Mouse (Mus musculus) spleen, adult 18-20 months (tissue): ENCODE results near the gene Mab21l1.

ENCODE experiments used
- DNase-seq, 2 experiments: peaks; one replicate each; pipeline ENCODE4 v3.0.0; 2022; ENCODE audit warnings: mixed read lengths in 2 of 2

Mab21l1 gene

DNA sequence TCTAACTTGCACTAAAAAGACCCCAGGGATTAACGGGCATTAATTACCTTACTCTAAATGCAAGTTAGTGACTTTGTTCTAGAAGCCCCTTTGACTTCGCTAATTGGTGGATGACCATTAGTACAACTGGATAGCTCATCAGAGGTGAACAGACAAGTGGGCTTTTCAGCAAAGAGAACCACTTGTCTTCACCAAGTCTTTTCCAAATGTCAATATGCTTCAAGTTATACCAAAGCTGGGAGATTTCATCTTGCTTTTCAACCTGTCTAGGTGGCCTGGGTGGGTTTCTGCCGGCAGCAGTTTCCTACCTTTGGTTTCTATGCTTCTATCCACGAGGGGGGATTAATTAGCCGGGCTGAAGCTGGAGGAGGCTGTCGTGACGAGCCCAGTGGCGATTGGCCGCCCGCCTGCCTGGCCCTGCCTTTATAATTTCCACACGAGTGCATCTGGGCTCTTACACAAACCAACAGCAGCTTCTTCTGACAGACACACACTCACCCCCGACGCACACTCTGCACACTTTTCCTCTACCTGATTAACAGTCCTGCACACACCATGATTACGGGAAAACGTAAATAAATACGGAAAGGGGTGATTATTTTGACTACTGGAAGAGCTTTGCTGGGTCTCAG is at the start of gene Mab21l1:
Gene Mab21l1 (plus strand): TSS at position 455 of the 632 bp plus-strand sequence.
- DNase-seq = no peak

DNA sequence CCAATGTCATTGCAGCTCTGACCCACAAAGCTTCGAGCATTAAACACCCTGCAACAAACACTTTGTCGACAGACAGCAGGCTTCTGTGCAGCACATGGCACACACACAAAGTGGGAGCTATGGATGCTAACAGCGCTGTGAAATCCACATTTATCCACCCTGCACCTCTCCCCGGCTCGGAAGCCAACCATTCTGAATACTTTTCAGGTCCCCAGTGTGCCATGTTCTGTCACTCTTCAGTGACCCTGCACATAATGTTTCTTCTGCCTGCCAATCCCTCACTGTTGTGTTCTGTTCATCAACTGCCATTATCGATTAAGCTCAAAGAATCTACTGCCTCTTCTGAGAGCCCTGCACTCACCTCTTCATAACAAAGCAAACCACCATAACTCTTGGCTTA is 48.6 kb upstream of the Mab21l1 start:
- no peak for DNase-seq

GRCm38 (mm10) chr3:55741428-55741827 is 40.9 kb upstream of the Mab21l1 start:
- no peak for DNase-seq

DNA sequence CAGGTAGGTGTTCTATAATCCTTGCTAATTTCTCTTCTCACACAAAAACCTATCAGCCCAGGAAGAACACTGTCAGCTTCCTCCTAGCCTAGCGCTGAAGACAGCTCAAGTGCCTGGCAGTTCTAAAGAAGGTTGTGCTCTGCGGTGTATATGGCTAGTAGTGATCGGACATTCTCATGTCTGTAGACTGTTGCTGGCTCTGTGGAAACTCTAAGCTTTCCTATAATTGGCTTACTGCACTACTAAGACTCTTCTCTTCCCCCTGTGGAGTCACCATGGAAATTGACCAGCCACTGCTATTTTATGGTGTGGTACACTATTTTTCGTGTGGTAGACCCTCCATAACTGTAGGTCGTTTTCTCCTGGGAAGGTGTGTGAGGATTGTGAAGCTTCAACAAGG is 40.1 kb upstream of the Mab21l1 start:
- no peak for DNase-seq

DNA sequence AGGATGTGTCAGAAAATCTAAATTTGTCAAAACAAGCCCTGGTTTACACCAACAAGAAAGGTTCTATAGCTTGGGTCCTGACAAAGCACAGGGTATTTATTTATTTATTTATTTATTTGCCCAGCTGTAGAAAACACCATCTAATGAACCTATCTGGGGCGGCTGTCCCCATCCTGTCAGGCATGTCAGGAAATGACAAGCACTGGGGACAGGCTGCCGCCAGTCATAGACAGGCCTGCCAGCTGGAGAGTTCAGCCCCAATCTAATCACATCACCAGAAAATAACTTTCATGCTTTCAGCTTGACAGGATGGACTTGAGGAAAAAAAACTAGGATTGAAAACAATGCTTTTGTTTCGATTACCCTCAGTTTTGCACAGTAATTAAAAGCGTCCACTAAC is 39.7 kb upstream of the Mab21l1 start:
- no peak for DNase-seq

DNA sequence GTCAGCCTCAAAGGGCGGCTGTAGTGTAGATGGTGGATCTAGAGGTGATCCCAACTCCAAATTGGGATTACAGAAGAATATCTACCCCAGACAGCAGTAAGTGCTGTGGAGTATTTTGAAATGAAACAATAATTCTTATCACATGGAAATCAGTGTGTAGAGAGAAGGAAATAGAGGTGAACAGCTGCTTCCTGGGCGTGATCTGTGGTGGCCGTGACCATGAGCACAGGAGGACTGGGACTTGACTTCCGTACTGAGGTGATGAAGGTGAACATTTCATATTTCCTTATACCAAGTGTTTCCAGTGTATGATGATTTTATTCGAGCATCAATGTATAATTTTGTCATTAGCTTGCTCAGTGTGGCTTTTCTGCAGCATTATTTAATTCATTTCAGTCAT is 38.4 kb upstream of the Mab21l1 start:
- no peak for DNase-seq

DNA sequence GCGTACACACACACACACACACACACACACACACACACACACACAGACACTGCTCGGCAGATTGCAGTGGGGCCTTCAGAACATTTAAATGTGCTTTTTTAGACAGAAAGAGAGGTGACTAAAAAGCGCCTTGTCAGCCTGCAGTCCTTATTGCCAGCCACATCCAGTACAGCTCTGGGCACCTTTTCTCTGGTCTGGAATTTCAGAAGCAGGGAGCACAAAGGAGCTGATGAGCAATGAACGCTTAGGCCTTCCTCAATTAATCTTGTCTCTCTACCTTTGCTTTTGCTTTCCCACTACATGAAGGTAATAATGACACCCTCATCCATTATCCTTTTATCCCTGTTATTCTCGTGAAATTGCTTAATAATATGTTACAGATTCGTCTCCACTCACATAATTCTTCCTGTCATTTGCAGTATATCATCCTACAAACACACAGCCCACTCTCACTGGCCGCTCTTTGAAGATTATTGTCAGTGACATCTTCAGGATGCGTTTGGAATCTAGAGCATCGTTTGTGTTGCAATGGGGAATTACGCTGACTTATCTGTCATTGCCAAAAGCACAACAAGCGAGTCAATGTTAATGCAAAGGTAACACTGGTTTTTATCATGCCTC is 31.8 kb upstream of the Mab21l1 start:
- no peak for DNase-seq

DNA sequence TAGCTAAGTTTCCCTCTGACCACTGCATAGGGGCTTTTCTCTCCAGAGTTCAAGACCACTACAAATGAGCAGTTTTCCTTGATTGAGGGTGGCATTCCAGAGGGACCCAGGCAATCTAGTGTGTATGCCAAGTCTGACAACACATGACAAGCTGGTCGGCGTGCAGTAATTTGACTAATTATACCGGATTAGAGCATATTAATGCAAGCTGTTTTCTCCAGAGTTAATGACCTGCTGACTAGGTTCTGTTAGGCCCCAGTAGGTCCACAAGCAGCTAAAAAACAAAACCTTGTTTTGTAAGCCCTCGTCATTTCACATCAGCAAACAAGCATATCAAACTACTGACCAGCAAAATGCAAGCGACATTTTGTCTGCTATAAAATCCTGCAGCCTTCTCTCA is 30.9 kb upstream of the Mab21l1 start:
- no peak for DNase-seq

DNA sequence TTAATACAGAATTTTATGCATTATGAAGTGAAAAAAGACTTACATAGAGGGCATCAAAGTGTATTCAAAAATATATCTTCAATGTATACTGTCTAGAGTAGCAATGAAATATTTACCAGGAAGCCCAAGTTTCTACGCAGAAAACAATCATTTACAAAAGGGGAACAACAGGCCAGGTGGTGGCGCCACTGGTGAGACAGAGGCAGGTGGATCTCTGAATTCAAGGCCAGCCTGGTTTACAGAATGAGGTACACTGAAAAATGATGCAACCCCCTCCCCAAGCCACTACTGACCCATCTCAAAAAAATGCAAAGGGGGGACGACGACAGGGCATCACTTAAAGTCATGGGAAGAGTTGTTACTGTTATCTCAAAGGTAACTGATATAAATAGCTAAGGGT is 29.8 kb upstream of the Mab21l1 start:
- no peak for DNase-seq

DNA sequence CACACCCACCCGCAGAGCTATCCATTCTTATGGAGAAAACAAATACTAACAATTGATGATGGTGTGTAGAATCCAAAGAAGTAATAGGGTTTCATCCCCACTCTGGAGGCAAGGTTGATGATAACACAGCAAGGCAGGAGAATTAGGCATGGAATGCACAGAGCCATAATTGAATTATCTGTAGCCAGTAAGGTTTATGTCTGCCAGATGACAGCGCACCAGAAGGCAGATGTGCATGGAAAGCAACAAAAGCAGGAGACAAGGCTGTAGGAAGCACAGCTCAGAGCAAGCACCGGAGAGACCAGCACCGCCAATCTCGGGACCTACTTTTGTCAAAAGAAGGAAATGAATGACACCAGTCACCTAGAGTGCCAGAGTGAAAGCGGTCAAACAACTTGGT is 28.4 kb upstream of the Mab21l1 start:
- no peak for DNase-seq

DNA sequence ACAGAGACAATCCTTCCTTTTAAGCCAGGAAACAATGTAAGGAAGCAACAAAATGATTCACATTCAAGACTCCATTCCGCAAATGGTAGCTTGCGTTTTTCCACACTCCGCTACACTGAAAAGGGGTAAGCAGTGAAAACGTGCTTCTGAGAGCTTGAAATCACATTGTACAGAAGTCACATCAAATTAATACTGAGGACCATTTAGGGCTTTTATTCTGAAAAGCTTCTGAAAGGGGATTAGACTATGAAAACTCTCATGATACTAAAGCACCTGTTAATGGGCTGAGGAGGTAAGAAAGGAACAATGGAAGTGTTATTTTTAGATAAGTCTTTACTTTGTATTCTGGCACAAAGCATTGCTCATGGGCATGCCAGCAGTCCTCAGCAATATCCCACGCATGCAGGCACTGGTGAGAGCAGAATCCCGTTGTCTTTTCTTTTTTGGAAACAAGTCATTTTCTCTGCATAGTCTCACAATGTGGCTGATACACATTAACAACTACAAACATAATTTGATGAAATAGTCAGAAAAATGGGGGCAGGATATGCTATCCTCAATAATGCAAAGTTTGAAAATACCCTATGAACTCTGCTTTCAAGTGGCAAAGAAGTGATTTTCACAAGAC is 27.2 kb upstream of the Mab21l1 start:
- no peak for DNase-seq

GRCm38 (mm10) chr3:55755805-55756601 is 26.3 kb upstream of the Mab21l1 start:
- no peak for DNase-seq

GRCm38 (mm10) chr3:55756602-55757190 is 25.6 kb upstream of the Mab21l1 start:
- DNase-seq = no peak

GRCm38 (mm10) chr3:55758297-55758696 is 24.0 kb upstream of the Mab21l1 start:
- DNase-seq = no peak

GRCm38 (mm10) chr3:55763591-55763990 is 18.7 kb upstream of the Mab21l1 start:
- no peak for DNase-seq

DNA sequence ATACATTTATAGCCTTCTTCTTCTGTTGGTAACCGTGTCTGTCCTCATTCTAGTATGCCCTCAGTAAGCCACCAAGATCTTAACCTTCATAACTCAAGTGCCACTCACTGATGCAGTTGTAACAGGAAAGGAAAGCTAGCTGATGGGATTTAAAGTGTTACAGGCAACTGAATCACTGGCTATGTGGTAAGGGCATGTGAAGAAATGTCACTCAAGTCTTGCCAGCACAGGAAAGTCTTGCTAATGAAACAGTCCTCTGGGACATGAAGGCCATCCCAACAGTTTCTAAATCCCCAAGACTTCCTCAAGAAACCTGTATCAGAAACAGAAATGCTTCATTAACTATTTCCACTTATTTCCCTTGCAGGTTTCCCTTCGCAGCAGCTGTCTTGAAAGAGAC is 13.7 kb upstream of the Mab21l1 start:
- DNase-seq = no peak

GRCm38 (mm10) chr3:55769308-55769707 is 13.0 kb upstream of the Mab21l1 start:
- no peak for DNase-seq

DNA sequence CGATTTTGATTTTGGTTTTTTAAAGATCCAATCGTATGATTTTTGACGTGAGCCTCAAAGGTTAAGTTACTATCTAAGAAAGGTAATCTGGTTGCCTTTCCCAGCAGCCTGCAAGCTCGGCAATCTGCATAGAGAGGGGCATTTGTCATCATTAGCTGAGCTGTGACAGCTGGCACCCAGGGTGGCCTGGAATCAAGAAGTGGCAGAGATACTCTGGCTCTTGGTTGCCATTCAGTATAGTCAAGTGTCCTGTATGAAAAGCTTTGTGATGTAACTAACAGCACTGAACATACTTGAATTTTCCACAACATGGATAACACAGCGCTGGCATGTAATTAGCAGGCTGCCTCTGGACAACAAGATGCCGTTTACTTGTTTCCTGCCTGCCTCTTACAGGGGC is 8.1 kb upstream of the Mab21l1 start:
- DNase-seq = no peak

DNA sequence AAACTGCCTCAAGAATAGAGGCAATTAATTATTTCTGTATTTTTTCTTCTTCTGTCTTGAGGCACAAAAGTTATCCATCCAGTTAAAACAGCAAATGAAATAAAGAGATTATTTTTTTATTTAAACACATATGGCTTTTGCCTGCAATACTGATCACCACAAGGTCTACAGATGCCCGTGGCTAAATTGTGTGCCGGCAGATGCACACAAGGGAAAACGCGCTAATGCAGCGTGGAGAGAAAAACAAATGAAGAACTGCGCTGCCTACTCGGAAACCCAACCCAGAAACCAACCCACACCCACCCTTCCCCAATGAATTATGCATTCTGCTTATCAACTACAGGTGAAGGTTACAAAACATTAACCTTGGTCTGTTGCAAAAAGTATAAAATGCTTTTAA is 7.1 kb upstream of the Mab21l1 start:
- no peak for DNase-seq

GRCm38 (mm10) chr3:55775753-55776152 is 6.6 kb upstream of the Mab21l1 start:
- DNase-seq = no peak

DNA sequence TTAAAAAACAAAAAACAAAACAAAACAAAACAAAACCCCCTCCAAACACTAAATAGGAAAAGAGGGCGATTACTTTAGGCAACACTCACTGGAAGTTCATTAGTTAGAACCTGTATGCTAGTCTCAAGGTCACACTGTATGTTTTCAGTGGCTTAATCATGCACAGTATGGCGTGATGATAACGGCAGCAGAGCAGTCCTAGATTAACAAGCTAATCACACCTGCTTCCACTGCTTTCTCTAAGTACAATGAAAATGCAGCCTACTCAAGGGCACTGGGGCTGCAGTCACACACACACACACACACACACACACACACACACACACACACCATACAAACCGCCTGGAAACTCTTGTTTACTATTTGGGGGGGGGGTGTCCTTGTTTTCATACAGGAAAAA is 4.8 kb upstream of the Mab21l1 start:
- no peak for DNase-seq

- no peak for DNase-seq
Measured at GRCm38 (mm10) chr3:55778764-55779730, 3.3 kb upstream of the Mab21l1 start.
